Mouse (Mus musculus) megakaryocyte, embryonic 14.5 days (primary cell): ENCODE data around the gene Lamp1.

Experiments
- FLI1 ChIP-seq: IDR thresholded peaks from 2 replicates; pipeline ENCODE4 v1.6.1; 2012; ENCODE audit warnings: low read length, inconsistent platforms, mixed read lengths
- GATA1 ChIP-seq: IDR thresholded peaks from 3 replicates; pipeline ENCODE4 v1.6.1; 2012; ENCODE audit warnings: mixed read lengths, low read length, inconsistent platforms, borderline replicate concordance

- TF ChIP-seq FLI1 = no peak
- TF ChIP-seq GATA1 = no peak
Measured at GRCm38 (mm10) chr8:13180911-13181690, 22.1 kb downstream of the Lamp1 start.
